Mouse (Mus musculus) CH12F3 (cell line): ENCODE measurements around the gene Kcnmb4.

ENCODE experiments used
- in situ Hi-C: fragments of 300-500 bp; cut with MboI; formaldehyde crosslinking; loops from 2 replicates; pipeline ENCODE4 v1.14.3; 2020; ENCODE audit warnings: low sequenced_read_pairs

The Kcnmb4 gene

DNA sequence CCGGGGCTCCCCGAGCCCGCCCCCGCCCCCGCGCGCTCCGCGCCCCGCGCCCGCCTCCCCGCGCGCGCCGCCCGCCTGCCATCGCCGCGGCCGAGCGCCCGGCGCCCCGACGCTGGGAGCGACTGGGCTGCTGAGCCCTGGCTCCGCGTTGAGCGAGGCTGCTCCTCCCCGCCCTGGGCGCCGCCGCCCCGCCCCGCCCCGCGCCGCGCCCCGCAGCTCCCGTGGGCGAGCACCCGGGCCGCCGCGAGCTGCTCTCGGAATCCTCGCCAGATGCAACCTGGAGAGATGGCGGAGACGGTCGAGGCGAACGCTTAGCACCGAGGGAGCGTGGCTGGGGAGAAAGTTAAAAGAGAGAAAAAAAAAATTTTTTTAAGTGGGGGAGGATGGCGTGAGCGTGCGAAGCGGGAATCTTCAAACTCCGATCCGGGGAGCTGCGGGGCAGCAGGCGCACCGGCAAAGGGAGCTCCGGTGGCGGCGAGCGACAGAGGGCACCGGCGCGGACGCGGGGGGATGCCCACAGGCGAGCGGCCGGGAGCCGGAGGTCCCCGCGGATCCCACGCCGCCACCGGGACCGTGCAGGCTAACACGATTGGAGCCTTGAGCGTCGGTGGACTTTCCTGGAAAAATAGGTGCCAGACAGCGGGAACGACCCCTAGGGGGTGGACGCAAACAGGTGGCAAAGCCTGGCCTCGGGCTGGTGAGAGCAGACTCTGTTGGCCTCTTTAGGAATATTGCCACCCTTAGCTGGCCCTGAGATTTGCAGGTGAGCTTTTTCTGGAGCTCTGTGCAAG, at the start of gene Kcnmb4:
Gene Kcnmb4, minus strand, starts transcription at position 120 of the 791 bp plus-strand sequence.
- in situ Hi-C loops = no loop called here

DNA sequence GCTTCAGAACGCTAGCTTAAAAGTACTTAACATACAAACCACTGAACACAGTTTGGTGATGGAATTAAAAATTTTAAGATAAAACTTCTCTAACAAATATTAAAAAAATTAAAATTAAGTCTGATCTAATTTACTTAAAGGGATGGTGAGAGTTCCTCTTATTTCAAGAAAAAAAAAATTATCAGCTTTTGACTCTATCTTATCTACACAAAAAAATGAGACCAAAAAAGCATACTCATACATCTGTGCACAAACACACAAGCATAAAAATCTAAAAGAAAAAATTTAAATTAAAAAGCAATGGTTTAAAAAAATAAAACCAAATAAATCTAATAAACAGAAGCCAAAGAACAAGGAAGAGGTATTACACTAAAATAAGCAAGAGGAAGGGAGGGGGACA, 45.9 kb upstream of the Kcnmb4 start:
- in situ Hi-C loops = no loop called here

GRCm38 (mm10) chr10:116515590-116515989, 41.9 kb upstream of the Kcnmb4 start:
- in situ Hi-C loops = no loop called here

- in situ Hi-C loops = no loop called here
These were observed 41.5 kb upstream of the Kcnmb4 start for GRCm38 (mm10) chr10:116515158-116515557.

DNA sequence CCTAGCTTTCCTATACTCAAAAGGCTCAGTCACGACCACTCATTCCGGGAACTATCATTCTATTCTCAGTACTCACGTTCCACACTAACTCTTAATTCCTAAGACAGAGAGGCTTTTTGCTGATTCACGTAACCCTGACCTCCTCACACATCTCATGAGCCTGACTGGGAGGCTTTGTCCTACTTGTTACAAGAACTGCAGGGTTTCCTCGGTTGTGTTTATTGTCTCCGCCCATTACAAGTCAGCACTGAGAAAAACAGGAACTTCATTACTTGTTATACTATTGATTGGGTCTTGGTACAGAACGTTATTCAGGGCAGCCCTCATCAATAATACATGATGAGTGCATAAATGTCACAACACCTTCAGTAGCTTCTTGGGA, 39.6 kb upstream of the Kcnmb4 start:
- in situ Hi-C loops = no loop called here

DNA sequence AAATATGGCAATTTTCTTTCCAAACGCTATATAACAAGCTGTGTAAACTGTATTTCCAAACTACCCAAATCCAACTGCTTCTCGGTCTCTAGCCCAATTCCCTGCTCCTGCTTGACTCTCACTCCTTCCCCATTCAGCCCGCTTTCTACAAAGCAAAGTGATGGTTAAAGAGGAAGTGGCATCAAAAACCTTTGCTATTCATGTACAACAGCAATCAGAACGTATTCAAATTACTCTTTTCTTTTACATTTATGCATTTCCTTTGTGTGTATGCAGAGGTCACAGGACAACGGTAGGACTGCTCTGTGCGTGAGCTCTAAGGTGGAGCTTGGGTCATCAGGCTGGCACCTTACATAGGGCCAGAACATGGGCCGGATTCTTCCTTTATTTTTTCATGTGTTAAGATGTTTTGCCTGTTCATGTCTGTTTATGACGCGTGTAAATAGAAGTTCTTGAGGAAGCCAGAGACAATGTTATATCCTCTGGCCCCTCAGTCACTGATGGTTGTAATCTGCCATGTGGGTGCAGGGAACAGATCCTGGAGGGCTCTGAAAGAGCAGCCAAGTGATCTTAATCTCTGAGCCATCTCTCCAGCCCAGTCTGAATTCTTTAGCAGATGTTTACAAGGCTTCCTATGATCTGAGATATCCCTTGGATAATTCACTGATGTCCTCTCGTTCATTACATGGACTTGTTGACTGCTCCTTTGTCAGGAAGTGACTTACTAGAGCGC, 39.0 kb upstream of the Kcnmb4 start:
- in situ Hi-C loops = no loop called here

- in situ Hi-C loops = no loop called here
These were observed 31.8 kb upstream of the Kcnmb4 start for GRCm38 (mm10) chr10:116505303-116506014.

DNA sequence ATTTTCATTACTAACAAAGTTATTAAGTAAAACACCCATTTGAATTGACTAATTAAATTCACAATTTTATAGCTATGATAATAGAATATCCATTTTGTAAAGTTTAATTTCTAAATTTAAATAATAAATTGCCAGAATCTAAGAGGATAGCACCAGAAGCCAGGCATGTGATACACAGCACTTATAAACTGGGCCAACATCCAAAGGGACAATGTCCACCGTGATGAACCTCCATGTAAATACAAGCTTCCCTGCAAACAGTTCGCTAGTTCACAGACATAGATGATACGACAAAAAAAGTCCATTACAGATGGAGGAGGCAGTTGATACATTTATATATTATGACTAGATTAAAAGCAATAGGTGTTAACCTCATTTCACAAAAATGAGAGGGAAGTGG, 19.1 kb upstream of the Kcnmb4 start:
- in situ Hi-C loops = no loop called here

DNA sequence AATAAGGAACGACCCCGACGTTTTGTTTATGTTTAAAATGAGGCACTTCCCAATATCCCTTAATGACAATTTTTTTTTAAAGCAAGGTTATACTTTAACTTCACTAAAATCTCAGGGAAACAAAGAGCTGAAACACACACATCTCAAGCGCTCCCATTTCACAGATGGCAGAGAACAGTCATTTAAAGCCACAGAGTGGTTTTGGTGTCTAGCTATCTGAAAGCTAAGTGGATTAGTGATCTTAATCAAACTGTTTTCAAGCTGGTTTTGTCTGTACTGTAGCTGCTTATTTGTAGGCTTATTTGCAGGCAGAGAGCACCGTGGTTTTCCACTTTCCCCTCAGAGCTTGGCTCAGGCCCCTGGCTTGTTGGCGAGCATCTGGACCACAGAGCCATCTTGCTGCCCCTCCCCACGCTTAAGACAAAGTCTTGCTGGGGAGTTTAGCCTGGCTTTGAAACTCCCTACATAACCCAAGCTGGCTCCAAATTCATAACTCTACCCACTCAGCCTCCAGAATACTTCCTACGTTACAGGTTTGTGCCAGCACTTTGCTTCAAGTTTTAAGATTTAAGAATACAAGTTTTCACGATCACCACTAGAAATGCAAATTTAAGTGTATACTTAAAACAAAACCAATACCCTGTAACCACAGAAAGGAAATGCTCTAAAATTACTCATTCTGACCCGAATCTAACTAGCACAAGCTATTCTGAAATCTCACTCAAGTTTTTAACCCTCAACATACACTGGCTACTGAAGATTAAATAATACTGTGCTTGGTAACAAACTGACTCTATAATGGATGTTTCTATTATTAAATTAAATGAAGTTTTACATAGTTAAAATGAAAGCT, 13.4 kb upstream of the Kcnmb4 start:
- in situ Hi-C loops = no loop called here

DNA sequence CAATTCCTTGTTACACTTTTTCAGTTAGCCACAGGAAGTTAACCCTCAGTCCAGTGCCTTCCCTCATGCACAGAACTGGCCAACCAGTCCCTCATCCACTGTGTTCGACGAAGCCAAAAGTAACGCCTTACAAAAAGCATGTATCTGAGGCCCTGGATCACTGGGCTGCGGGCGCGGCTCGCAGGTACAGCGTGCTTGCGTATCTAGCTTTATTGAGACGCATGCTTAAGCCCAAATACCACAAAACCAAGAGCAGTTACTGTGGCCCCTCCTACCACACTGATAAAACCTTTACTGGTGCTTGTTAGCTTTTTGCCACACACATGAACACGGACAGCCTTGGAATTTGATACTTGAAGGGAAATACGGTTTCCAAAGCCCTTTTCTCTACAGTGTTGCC, 8.2 kb upstream of the Kcnmb4 start:
- in situ Hi-C loops = no loop called here

DNA sequence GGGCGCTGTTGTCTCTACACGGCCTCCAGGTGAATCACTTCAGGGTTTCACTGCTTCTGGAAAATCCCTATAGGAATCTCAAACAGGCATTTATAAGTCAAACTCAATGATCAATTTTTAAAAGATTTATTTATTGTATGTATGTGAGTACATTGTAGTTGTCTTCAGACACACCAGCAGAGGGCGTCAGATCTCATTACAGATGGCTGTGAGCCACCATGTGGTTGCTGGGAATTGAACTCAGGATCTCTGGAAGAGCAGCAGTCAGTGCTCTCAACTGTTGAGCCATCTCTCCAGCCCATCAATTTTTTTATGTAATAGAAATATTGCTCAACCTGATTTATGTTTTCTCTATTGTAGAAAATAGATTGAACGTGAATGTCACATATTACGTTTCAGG, 7.3 kb upstream of the Kcnmb4 start:
- in situ Hi-C loops = no loop called here

DNA sequence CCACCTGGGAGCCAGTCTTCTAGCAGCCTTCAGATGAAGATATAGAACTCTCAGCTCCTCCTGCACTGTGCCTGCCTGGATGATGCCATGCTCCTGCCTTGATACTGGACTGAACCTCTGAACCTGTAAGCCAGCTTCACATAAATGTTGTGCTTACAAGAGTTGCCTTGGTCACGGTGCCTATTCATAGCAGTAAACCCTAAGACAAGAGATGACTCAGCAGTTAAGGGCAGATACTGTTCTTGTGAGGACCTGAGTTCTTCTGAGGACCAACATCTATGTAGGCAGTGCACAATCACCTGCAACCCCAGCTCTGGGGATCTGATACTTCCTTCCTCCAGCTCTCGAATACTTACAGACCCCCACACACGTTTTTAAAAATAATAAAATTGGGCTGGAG, 2.9 kb upstream of the Kcnmb4 start:
- in situ Hi-C loops = no loop called here

DNA sequence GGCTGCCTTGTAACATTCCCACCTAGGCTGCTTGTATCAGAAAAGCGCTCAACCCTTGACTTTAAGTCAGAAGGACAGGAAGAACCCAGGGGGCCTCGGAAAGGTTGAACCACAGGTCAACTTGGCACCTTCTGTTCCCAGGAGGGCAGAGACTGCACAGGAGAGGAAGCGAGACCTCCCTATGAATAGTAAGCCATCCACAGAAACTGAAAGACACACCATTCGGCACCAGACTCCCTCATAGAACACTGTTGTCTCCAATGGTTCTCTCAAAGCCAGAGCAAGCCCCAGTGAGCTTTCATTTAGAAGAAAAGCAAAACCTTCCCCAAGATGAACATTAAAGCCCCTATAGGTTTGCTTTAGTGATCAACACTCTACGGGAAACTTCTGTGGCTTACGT, 2.0 kb upstream of the Kcnmb4 start:
- in situ Hi-C loops = no loop called here

- in situ Hi-C loops = no loop called here
These were observed 463 bp downstream of the Kcnmb4 start for GRCm38 (mm10) chr10:116473071-116473758.

- in situ Hi-C loops = no loop called here
These were observed 1.1 kb downstream of the Kcnmb4 start for GRCm38 (mm10) chr10:116472579-116472978.

- in situ Hi-C loops = no loop called here
These were observed 3.3 kb downstream of the Kcnmb4 start for GRCm38 (mm10) chr10:116470306-116470925.

- in situ Hi-C loops = no loop called here
These were observed 5.6 kb downstream of the Kcnmb4 start for GRCm38 (mm10) chr10:116468094-116468493.

GRCm38 (mm10) chr10:116463753-116464345, 9.8 kb downstream of the Kcnmb4 start:
- in situ Hi-C loops = no loop called here

GRCm38 (mm10) chr10:116461443-116461842, 12.2 kb downstream of the Kcnmb4 start:
- in situ Hi-C loops = no loop called here
